Mouse (Mus musculus) spleen, adult 2 months (tissue): ENCODE measurements around the gene Kcna3.

Experiments used
- CTCF ChIP-seq: fragments of 200-500 bp; IDR thresholded peaks from 2 replicates; pipeline ENCODE4 v1.5.1; 2011; ENCODE audit warnings: mild to moderate bottlenecking, inconsistent platforms; ENCODE audit not compliant: insufficient read depth, insufficient read length, insufficient replicate concordance; ENCODE audit errors: extremely low read depth
- POLR2A ChIP-seq: fragments of 200-500 bp; IDR thresholded peaks from 2 replicates; pipeline ENCODE4 v1.6.1; 2011; ENCODE audit warnings: low read depth, low read length, inconsistent platforms

DNA sequence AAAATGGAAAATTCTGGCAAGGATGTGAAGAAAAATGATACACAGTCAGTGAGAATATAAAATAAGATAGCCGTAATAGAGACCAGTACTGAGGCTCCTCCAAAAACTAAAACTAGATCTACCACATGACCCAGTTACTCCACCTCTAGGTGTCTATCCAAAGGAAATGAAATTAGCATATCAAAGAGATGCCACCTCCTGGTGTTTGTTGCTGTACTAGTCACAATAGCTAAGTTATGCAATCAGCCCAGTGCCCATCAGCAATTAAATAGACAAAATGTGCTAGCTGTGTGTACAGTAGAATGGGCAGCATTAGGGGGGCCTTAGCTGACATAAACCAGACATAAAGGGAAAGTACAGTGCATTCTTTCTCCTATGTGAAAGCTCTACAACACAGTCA, 25.5 kb downstream of the Kcna3 start:
- TF ChIP-seq CTCF (no peak), POLR2A (no peak)
